Mouse (Mus musculus): ENCODE data around the gene Dpm3. TPM values are rescaled to one million over a fixed set of nuclear protein-coding genes. Genes with fewer than 3 reads are reported as not detected.

The Dpm3 gene
- polyA plus RNA-seq (2014; fragmentation: Illumina TruSeq; extraction: RNeasy Lipid Tissue Mini Kit (QIAGEN cat#74804); ENCODE audit: low read depth, low replicate concordance), result not detected

GRCm38 (mm10) chr3:89259076-89259475 lies at the start of gene Dpm3:
TSS of gene Dpm3 (plus strand) at chr3:89259358.

GRCm38 (mm10) chr3:89214681-89215411 lies 44.3 kb upstream of the Dpm3 start, which contains the start of gene Thbs3:
TSS of gene Thbs3 (plus strand) at chr3:89215180.

GRCm38 (mm10) chr3:89226900-89227299 lies 32.3 kb upstream of the Dpm3 start, which contains the start of gene Mtx1:
TSS of gene Mtx1 (minus strand) at chr3:89227088.

GRCm38 (mm10) chr3:89228836-89229235 lies 30.3 kb upstream of the Dpm3 start, which contains the start of gene Muc1:
TSS of gene Muc1 (plus strand) at chr3:89229057.

GRCm38 (mm10) chr3:89245688-89246171 lies 13.4 kb upstream of the Dpm3 start, which contains the start of gene Krtcap2:
TSS of gene Krtcap2 (plus strand) at chr3:89245966.

GRCm38 (mm10) chr3:89246261-89247100 lies 12.7 kb upstream of the Dpm3 start, which contains the start of gene Trim46:
TSS of gene Trim46 (minus strand) at chr3:89246309.

GRCm38 (mm10) chr3:89270051-89270755 lies 11.0 kb downstream of the Dpm3 start, which contains the start of gene Slc50a1:
TSS of gene Slc50a1 (minus strand) at chr3:89270570.

GRCm38 (mm10) chr3:89280606-89281511 lies 21.7 kb downstream of the Dpm3 start, which contains the start of gene Efna1:
TSS of gene Efna1 (minus strand) at chr3:89281142.

Other genes with a start within 250 kb of the Dpm3 start
- gene Rusc1, start 166.0 kb upstream of the Dpm3 start, polyA plus RNA-seq (2014; fragmentation: Illumina TruSeq; extraction: RNeasy Lipid Tissue Mini Kit (QIAGEN cat#74804); ENCODE audit: low read depth, low replicate concordance), result 9.4 TPM
- gene Gm43738, start 158.3 kb upstream of the Dpm3 start, polyA plus RNA-seq (2014; fragmentation: Illumina TruSeq; extraction: RNeasy Lipid Tissue Mini Kit (QIAGEN cat#74804); ENCODE audit: low read depth, low replicate concordance), result not detected
- 43.8 TPM for gene Fdps, start 157.4 kb upstream of the Dpm3 start, polyA plus RNA-seq (2014; fragmentation: Illumina TruSeq; extraction: RNeasy Lipid Tissue Mini Kit (QIAGEN cat#74804); ENCODE audit: low read depth, low replicate concordance)
- not detected for gene Pklr, start 123.2 kb upstream of the Dpm3 start, polyA plus RNA-seq (2014; fragmentation: Illumina TruSeq; extraction: RNeasy Lipid Tissue Mini Kit (QIAGEN cat#74804); ENCODE audit: low read depth, low replicate concordance)
- 0.76 TPM for gene Hcn3, start 99.2 kb upstream of the Dpm3 start, polyA plus RNA-seq (2014; fragmentation: Illumina TruSeq; extraction: RNeasy Lipid Tissue Mini Kit (QIAGEN cat#74804); ENCODE audit: low read depth, low replicate concordance)
- 15.3 TPM for gene Clk2, start 94.6 kb upstream of the Dpm3 start, polyA plus RNA-seq (2014; fragmentation: Illumina TruSeq; extraction: RNeasy Lipid Tissue Mini Kit (QIAGEN cat#74804); ENCODE audit: low read depth, low replicate concordance)
- 15.5 TPM for gene Scamp3, start 81.9 kb upstream of the Dpm3 start, polyA plus RNA-seq (2014; fragmentation: Illumina TruSeq; extraction: RNeasy Lipid Tissue Mini Kit (QIAGEN cat#74804); ENCODE audit: low read depth, low replicate concordance)
- gene Fam189b, start 76.2 kb upstream of the Dpm3 start, polyA plus RNA-seq (2014; fragmentation: Illumina TruSeq; extraction: RNeasy Lipid Tissue Mini Kit (QIAGEN cat#74804); ENCODE audit: low read depth, low replicate concordance), result 0.47 TPM
- 13.1 TPM for gene Gba, start 56.4 kb upstream of the Dpm3 start, polyA plus RNA-seq (2014; fragmentation: Illumina TruSeq; extraction: RNeasy Lipid Tissue Mini Kit (QIAGEN cat#74804); ENCODE audit: low read depth, low replicate concordance)
- 0.82 TPM for gene Thbs3, start 44.2 kb upstream of the Dpm3 start, polyA plus RNA-seq (2014; fragmentation: Illumina TruSeq; extraction: RNeasy Lipid Tissue Mini Kit (QIAGEN cat#74804); ENCODE audit: low read depth, low replicate concordance)
- gene Mtx1, start 32.3 kb upstream of the Dpm3 start, polyA plus RNA-seq (2014; fragmentation: Illumina TruSeq; extraction: RNeasy Lipid Tissue Mini Kit (QIAGEN cat#74804); ENCODE audit: low read depth, low replicate concordance), result 38.5 TPM
- gene Muc1, start 30.3 kb upstream of the Dpm3 start, polyA plus RNA-seq (2014; fragmentation: Illumina TruSeq; extraction: RNeasy Lipid Tissue Mini Kit (QIAGEN cat#74804); ENCODE audit: low read depth, low replicate concordance), result not detected
- gene Krtcap2, start 13.4 kb upstream of the Dpm3 start, polyA plus RNA-seq (2014; fragmentation: Illumina TruSeq; extraction: RNeasy Lipid Tissue Mini Kit (QIAGEN cat#74804); ENCODE audit: low read depth, low replicate concordance), result 37.0 TPM
- not detected for gene Trim46, start 13.0 kb upstream of the Dpm3 start, polyA plus RNA-seq (2014; fragmentation: Illumina TruSeq; extraction: RNeasy Lipid Tissue Mini Kit (QIAGEN cat#74804); ENCODE audit: low read depth, low replicate concordance)
- 16.9 TPM for gene Slc50a1, start 11.2 kb downstream of the Dpm3 start, polyA plus RNA-seq (2014; fragmentation: Illumina TruSeq; extraction: RNeasy Lipid Tissue Mini Kit (QIAGEN cat#74804); ENCODE audit: low read depth, low replicate concordance)
- gene Efna1, start 21.8 kb downstream of the Dpm3 start, polyA plus RNA-seq (2014; fragmentation: Illumina TruSeq; extraction: RNeasy Lipid Tissue Mini Kit (QIAGEN cat#74804); ENCODE audit: low read depth, low replicate concordance), result 2.7 TPM
- not detected for gene Efna3, start 63.6 kb downstream of the Dpm3 start, polyA plus RNA-seq (2014; fragmentation: Illumina TruSeq; extraction: RNeasy Lipid Tissue Mini Kit (QIAGEN cat#74804); ENCODE audit: low read depth, low replicate concordance)
- not detected for gene Efna4, start 78.7 kb downstream of the Dpm3 start, polyA plus RNA-seq (2014; fragmentation: Illumina TruSeq; extraction: RNeasy Lipid Tissue Mini Kit (QIAGEN cat#74804); ENCODE audit: low read depth, low replicate concordance)
- 12.9 TPM for gene Adam15, start 90.6 kb downstream of the Dpm3 start, polyA plus RNA-seq (2014; fragmentation: Illumina TruSeq; extraction: RNeasy Lipid Tissue Mini Kit (QIAGEN cat#74804); ENCODE audit: low read depth, low replicate concordance)
- gene Dcst2, start 102.6 kb downstream of the Dpm3 start, polyA plus RNA-seq (2014; fragmentation: Illumina TruSeq; extraction: RNeasy Lipid Tissue Mini Kit (QIAGEN cat#74804); ENCODE audit: low read depth, low replicate concordance), result not detected
- not detected for gene Dcst1, start 105.9 kb downstream of the Dpm3 start, polyA plus RNA-seq (2014; fragmentation: Illumina TruSeq; extraction: RNeasy Lipid Tissue Mini Kit (QIAGEN cat#74804); ENCODE audit: low read depth, low replicate concordance)
- gene Zbtb7b, start 135.4 kb downstream of the Dpm3 start, polyA plus RNA-seq (2014; fragmentation: Illumina TruSeq; extraction: RNeasy Lipid Tissue Mini Kit (QIAGEN cat#74804); ENCODE audit: low read depth, low replicate concordance), result 7.4 TPM
- gene Lenep, start 143.4 kb downstream of the Dpm3 start, polyA plus RNA-seq (2014; fragmentation: Illumina TruSeq; extraction: RNeasy Lipid Tissue Mini Kit (QIAGEN cat#74804); ENCODE audit: low read depth, low replicate concordance), result 2.3 TPM
- 1.2 TPM for gene Flad1, start 152.5 kb downstream of the Dpm3 start, polyA plus RNA-seq (2014; fragmentation: Illumina TruSeq; extraction: RNeasy Lipid Tissue Mini Kit (QIAGEN cat#74804); ENCODE audit: low read depth, low replicate concordance)
- gene Cks1b, start 159.0 kb downstream of the Dpm3 start, polyA plus RNA-seq (2014; fragmentation: Illumina TruSeq; extraction: RNeasy Lipid Tissue Mini Kit (QIAGEN cat#74804); ENCODE audit: low read depth, low replicate concordance), result 9.6 TPM
- gene Shc1, start 159.1 kb downstream of the Dpm3 start, polyA plus RNA-seq (2014; fragmentation: Illumina TruSeq; extraction: RNeasy Lipid Tissue Mini Kit (QIAGEN cat#74804); ENCODE audit: low read depth, low replicate concordance), result 39.8 TPM
- 8.5 TPM for gene Pygo2, start 170.9 kb downstream of the Dpm3 start, polyA plus RNA-seq (2014; fragmentation: Illumina TruSeq; extraction: RNeasy Lipid Tissue Mini Kit (QIAGEN cat#74804); ENCODE audit: low read depth, low replicate concordance)
- 13.2 TPM for gene Pbxip1, start 177.3 kb downstream of the Dpm3 start, polyA plus RNA-seq (2014; fragmentation: Illumina TruSeq; extraction: RNeasy Lipid Tissue Mini Kit (QIAGEN cat#74804); ENCODE audit: low read depth, low replicate concordance)
- 1.1 TPM for gene Pmvk, start 195.2 kb downstream of the Dpm3 start, polyA plus RNA-seq (2014; fragmentation: Illumina TruSeq; extraction: RNeasy Lipid Tissue Mini Kit (QIAGEN cat#74804); ENCODE audit: low read depth, low replicate concordance)